Mouse (Mus musculus) T-helper 1 cell (primary cell): ENCODE measurements at regions not wholly inside any gene's neighbourhood (a gene's known extent, or its start where the extent isn't known, plus 50 kb on each side); places are given as distances from the start of the nearest gene placed in this dataset.

ENCODE experiments used
- in situ Hi-C: fragments of 300-600 bp; cut with MboI, MseI; formaldehyde crosslinking; loops from one replicate; pipeline ENCODE4 v1.15.1; 2025; ENCODE audit warnings: high pct_unique_total_duplicates

GRCm38 (mm10) chr1:193700217-193700616 lies 330.1 kb upstream of the Camk1g start:
- in situ Hi-C loops, result no loop called here

- in situ Hi-C loops, result no loop called here
Observed at GRCm38 (mm10) chr1:193698603-193699266, 328.6 kb upstream of the Camk1g start.

- in situ Hi-C loops, result no loop called here
Observed at GRCm38 (mm10) chr1:193697857-193698256, 327.8 kb upstream of the Camk1g start.

- in situ Hi-C loops, result no loop called here
Observed at GRCm38 (mm10) chr1:193697001-193697400, 326.9 kb upstream of the Camk1g start.

GRCm38 (mm10) chr1:193692991-193693390 lies 322.9 kb upstream of the Camk1g start:
- in situ Hi-C loops, result no loop called here

GRCm38 (mm10) chr1:193689601-193690000 lies 319.5 kb upstream of the Camk1g start:
- in situ Hi-C loops, result no loop called here

GRCm38 (mm10) chr1:193682917-193683316 lies 312.8 kb upstream of the Camk1g start:
- in situ Hi-C loops, result no loop called here

GRCm38 (mm10) chr1:193678448-193678847 lies 308.4 kb upstream of the Camk1g start:
- in situ Hi-C loops, result no loop called here

- in situ Hi-C loops, result no loop called here
Observed at GRCm38 (mm10) chr1:193673236-193673830, 303.2 kb upstream of the Camk1g start.

- in situ Hi-C loops, result no loop called here
Observed at GRCm38 (mm10) chr1:193672681-193673080, 302.6 kb upstream of the Camk1g start.

GRCm38 (mm10) chr1:193671816-193672254 lies 301.7 kb upstream of the Camk1g start:
- in situ Hi-C loops, result no loop called here

- in situ Hi-C loops, result no loop called here
Observed at GRCm38 (mm10) chr1:193671046-193671445, 300.9 kb upstream of the Camk1g start.

GRCm38 (mm10) chr1:193670008-193670407 lies 299.9 kb upstream of the Camk1g start:
- in situ Hi-C loops, result no loop called here

- in situ Hi-C loops, result no loop called here
Observed at GRCm38 (mm10) chr1:193668841-193669240, 298.7 kb upstream of the Camk1g start.

- in situ Hi-C loops, result no loop called here
Observed at GRCm38 (mm10) chr1:193665854-193666253, 295.8 kb upstream of the Camk1g start.

- in situ Hi-C loops, result no loop called here
Observed at GRCm38 (mm10) chr1:193664569-193664968, 294.5 kb upstream of the Camk1g start.

- in situ Hi-C loops, result no loop called here
Observed at GRCm38 (mm10) chr1:193663587-193663986, 293.5 kb upstream of the Camk1g start.

GRCm38 (mm10) chr1:193662166-193662890 lies 292.2 kb upstream of the Camk1g start:
- in situ Hi-C loops, result no loop called here

GRCm38 (mm10) chr1:193661377-193661776 lies 291.3 kb upstream of the Camk1g start:
- in situ Hi-C loops, result no loop called here

- in situ Hi-C loops, result no loop called here
Observed at GRCm38 (mm10) chr1:193655076-193655677, 285.1 kb upstream of the Camk1g start.

- in situ Hi-C loops, result no loop called here
Observed at GRCm38 (mm10) chr1:193650275-193650674, 280.2 kb upstream of the Camk1g start.

GRCm38 (mm10) chr1:193649400-193649799 lies 279.3 kb upstream of the Camk1g start:
- in situ Hi-C loops, result no loop called here
